Mouse (Mus musculus): ENCODE results near the gene Olfr538. TPM values are rescaled to one million over a fixed set of nuclear protein-coding genes. Genes with fewer than 3 reads are reported as not detected.
"Not testable (repeated sequence)": the region's sequence is repeated elsewhere in the genome, so short reads cannot be mapped to it uniquely, and the experiment has no call there.

Olfr538 gene
- not detected in 2 replicates for polyA plus RNA-seq (2011; ENCODE audit: insufficient read depth, insufficient read length, low read depth, missing spikeins)

DNA sequence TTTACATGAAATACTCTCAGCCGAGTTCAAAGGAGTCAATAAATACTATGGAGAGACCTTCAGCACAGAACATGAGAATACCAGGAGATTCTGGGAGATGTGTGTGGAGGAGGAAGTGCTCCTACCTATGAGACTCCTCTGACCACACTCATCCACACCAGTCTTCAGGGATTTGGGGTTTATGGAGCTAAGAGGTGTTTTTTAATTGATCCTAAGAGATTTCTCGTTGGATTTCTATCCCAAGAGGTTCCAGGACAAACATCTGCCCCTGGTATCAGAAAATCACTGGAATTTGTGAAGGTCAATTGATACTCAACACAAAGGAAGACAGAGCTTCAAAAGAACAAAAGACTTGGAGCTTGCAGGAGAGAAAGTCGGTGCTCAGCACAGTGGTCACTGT, at the start of gene Olfr538:
Olfr538 (plus strand) TSS at position 301 of the 400 bp plus-strand sequence.
- Histone ChIP-seq H3K4me1 (ENCODE audit: control insufficient read depth, insufficient read depth, low read length) (no peaks in the 10 kb centered on the region), H3K4me3 (ENCODE audit: low read depth, low read length) (no peak within 1 kb of the TSS), H3K9ac (ENCODE audit: low read depth, poor library complexity, severe bottlenecking) (no peak within 1 kb of the TSS), H3K27ac (ENCODE audit: insufficient read depth, low read length) (no peak within 1 kb of the TSS), H3K36me3 (ENCODE audit: control insufficient read depth, insufficient read depth, low read length, poor library complexity, severe bottlenecking) (no peaks in the 10 kb centered on the region), H3K27me3 (ENCODE audit: control insufficient read depth, insufficient read depth, low read length, poor library complexity, severe bottlenecking) (no peaks in the 10 kb centered on the region), H3K9me3 (replicated peaks; ENCODE audit: control insufficient read depth, insufficient read depth, low read length, poor library complexity, severe bottlenecking) (0 out of 2 replicates have a peak, but pooled peaks cover 3% of the 10 kb centered on the region)
- TF ChIP-seq POLR2A (IDR thresholded peaks at IDR 0.05; ENCODE audit: insufficient read depth, low read length) = no peak

DNA sequence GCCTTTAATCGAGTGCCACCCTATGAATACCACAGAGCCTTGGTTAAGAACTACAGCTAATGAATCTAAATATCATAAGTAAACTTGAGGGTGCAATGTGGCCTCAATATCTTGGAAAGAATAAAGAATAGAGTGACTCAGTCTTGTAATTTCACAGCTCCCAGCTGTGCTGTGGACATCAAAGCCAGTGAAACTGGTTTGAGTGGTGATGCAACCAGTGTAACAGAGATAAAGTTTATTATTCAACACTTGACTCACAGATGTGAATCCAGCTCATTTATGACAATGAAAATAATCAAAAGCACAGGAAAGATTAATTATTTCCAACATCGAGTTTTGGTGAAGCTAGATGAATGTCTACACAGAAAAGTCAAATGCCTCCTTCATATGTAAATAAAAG, 27.9 kb upstream of the Olfr538 start:
- Histone ChIP-seq H3K27ac (ENCODE audit: insufficient read depth, low read length) (no peak overlapping the region), H3K4me1 (ENCODE audit: control insufficient read depth, insufficient read depth, low read length) (no peaks in the 10 kb centered on the region), H3K36me3 (ENCODE audit: control insufficient read depth, insufficient read depth, low read length, poor library complexity, severe bottlenecking) (no peaks in the 10 kb centered on the region), H3K27me3 (ENCODE audit: control insufficient read depth, insufficient read depth, low read length, poor library complexity, severe bottlenecking) (no peaks in the 10 kb centered on the region), H3K9ac (ENCODE audit: low read depth, poor library complexity, severe bottlenecking) (no peak overlapping the region), H3K9me3 (replicated peaks; ENCODE audit: control insufficient read depth, insufficient read depth, low read length, poor library complexity, severe bottlenecking) (no peaks in the 10 kb centered on the region), H3K4me3 (ENCODE audit: low read depth, low read length) (no peak overlapping the region)
- TF ChIP-seq POLR2A (IDR thresholded peaks at IDR 0.05; ENCODE audit: insufficient read depth, low read length) = no peak
- no peak for TF ChIP-seq CTCF (IDR thresholded peaks at IDR 0.05; ENCODE audit: low read depth, low read length)
- no peak for TF ChIP-seq EP300 (IDR thresholded peaks at IDR 0.05; ENCODE audit: insufficient read depth, low read depth, low read length)

DNA sequence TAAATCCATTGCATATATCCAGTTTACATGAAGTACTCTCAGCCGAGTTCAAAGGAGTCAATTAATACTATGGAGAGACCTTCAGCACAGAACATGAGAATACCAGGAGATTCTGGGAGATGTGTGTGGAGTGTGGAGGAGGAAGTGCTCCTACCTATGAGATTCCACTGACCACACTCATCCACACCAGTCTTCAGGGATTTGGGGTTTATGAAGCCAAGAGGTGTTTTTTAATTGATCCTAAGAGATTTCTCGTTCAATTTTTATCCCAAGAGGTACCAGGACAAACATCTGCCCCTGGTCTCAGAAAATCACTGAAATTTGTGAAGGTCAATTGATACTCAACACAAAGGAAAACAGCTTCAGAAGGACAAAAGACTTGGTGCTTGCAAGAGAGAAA, 33.3 kb downstream of the Olfr538 start, which contains the start of gene Olfr46:
Olfr46 (plus strand) TSS at position 301 of the 400 bp plus-strand sequence.
- H3K27ac ChIP-seq (ENCODE audit: insufficient read depth, low read length); H3K4me3 ChIP-seq (ENCODE audit: low read depth, low read length); H3K27me3 ChIP-seq (ENCODE audit: control insufficient read depth, insufficient read depth, low read length, poor library complexity, severe bottlenecking); H3K9me3 ChIP-seq (replicated peaks; ENCODE audit: control insufficient read depth, insufficient read depth, low read length, poor library complexity, severe bottlenecking); H3K9ac ChIP-seq (ENCODE audit: low read depth, poor library complexity, severe bottlenecking); H3K4me1 ChIP-seq (ENCODE audit: control insufficient read depth, insufficient read depth, low read length); H3K36me3 ChIP-seq (ENCODE audit: control insufficient read depth, insufficient read depth, low read length, poor library complexity, severe bottlenecking): not testable (repeated sequence)

Other genes with a start within 250 kb of the Olfr538 start
- gene Olfr525, start 247.0 kb upstream of the Olfr538 start, polyA plus RNA-seq (2011; ENCODE audit: insufficient read depth, insufficient read length, low read depth, missing spikeins) = not detected in 2 replicates
- not detected in 2 replicates for gene Olfr527, start 233.9 kb upstream of the Olfr538 start, polyA plus RNA-seq (2011; ENCODE audit: insufficient read depth, insufficient read length, low read depth, missing spikeins)
- gene Olfr60, start 206.2 kb upstream of the Olfr538 start, polyA plus RNA-seq (2011; ENCODE audit: insufficient read depth, insufficient read length, low read depth, missing spikeins) = not detected in 2 replicates
- gene Olfr530, start 191.6 kb upstream of the Olfr538 start, polyA plus RNA-seq (2011; ENCODE audit: insufficient read depth, insufficient read length, low read depth, missing spikeins) = not detected in 2 replicates
- not detected in 2 replicates for gene Olfr531, start 165.0 kb upstream of the Olfr538 start, polyA plus RNA-seq (2011; ENCODE audit: insufficient read depth, insufficient read length, low read depth, missing spikeins)
- not detected in 2 replicates for gene Olfr532, start 146.2 kb upstream of the Olfr538 start, polyA plus RNA-seq (2011; ENCODE audit: insufficient read depth, insufficient read length, low read depth, missing spikeins)
- gene Olfr533, start 104.5 kb upstream of the Olfr538 start, polyA plus RNA-seq (2011; ENCODE audit: insufficient read depth, insufficient read length, low read depth, missing spikeins) = not detected in 2 replicates
- not detected in 2 replicates for gene Olfr535, start 83.7 kb upstream of the Olfr538 start, polyA plus RNA-seq (2011; ENCODE audit: insufficient read depth, insufficient read length, low read depth, missing spikeins)
- 0.23 TPM in 1 of 2 replicates, not detected in the other for gene Olfr536, start 60.5 kb upstream of the Olfr538 start, polyA plus RNA-seq (2011; ENCODE audit: insufficient read depth, insufficient read length, low read depth, missing spikeins)
- gene Olfr46, start 33.4 kb downstream of the Olfr538 start, polyA plus RNA-seq (2011; ENCODE audit: insufficient read depth, insufficient read length, low read depth, missing spikeins) = 0.07 TPM in 1 of 2 replicates, not detected in the other
- not detected in 2 replicates for gene Olfr61, start 61.1 kb downstream of the Olfr538 start, polyA plus RNA-seq (2011; ENCODE audit: insufficient read depth, insufficient read length, low read depth, missing spikeins)
- not detected in 2 replicates for gene Olfr53, start 78.6 kb downstream of the Olfr538 start, polyA plus RNA-seq (2011; ENCODE audit: insufficient read depth, insufficient read length, low read depth, missing spikeins)
- gene Olfr539, start 92.0 kb downstream of the Olfr538 start, polyA plus RNA-seq (2011; ENCODE audit: insufficient read depth, insufficient read length, low read depth, missing spikeins) = 0.17 and 0.48 TPM in 2 replicates
- gene Olfr45, start 114.1 kb downstream of the Olfr538 start, polyA plus RNA-seq (2011; ENCODE audit: insufficient read depth, insufficient read length, low read depth, missing spikeins) = not detected in 2 replicates
- not detected in 2 replicates for gene Olfr541, start 129.4 kb downstream of the Olfr538 start, polyA plus RNA-seq (2011; ENCODE audit: insufficient read depth, insufficient read length, low read depth, missing spikeins)
- gene Cyp2e1, start 195.9 kb downstream of the Olfr538 start, polyA plus RNA-seq (2011; ENCODE audit: insufficient read depth, insufficient read length, low read depth, missing spikeins) = not detected in 2 replicates
- 3.7 and 3.9 TPM in 2 replicates for gene Syce1, start 220.0 kb downstream of the Olfr538 start, polyA plus RNA-seq (2011; ENCODE audit: insufficient read depth, insufficient read length, low read depth, missing spikeins)